Mouse (Mus musculus): ENCODE measurements around the gene Fam193a. TPM values are rescaled to one million over a fixed set of nuclear protein-coding genes. Genes with fewer than 3 reads are reported as not detected.

Gene Fam193a
- polyA plus RNA-seq, 1 experiment, result 1.9 TPM

DNA sequence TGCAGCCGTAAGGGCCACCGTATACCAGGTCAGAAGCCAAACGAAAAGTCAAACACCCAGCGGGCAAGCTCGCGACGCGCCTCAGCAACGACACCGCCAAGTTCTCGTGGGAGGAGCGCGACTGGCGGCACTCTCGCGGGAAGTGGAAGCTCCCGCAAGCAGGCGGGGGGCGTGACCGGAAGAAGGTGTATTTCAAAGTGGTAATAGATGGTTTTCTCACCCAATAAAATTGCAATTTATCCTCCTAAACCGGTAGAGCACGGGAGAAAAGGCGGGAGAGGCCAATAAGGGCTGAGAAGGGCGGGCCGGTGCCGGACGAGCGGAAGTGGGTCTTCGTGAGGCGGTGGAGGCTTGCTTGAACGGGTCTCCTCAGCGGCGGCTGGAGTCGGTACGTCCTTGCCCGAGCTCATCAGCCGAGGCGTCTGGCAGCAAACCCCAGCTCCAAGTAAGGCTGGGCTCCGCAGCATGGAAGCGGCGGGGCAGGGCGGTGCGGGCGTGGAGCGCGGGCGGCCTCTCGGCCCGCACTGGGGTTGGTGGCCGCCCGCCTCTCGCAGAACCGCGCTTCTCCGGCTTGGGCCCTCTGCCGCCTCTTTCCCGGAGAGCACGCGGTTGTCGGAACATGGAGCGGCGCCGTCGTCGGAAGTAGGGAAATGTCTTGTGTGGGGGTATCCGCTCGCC lies 33.5 kb upstream of the Fam193a start, which contains the start of gene Rnf4:
Gene Rnf4, plus strand, starts transcription at position 193 of the 678 bp plus-strand sequence.
- TF ChIP-seq GATA1 (IDR thresholded peaks at IDR 0.05; ENCODE audit: low read length) (no peak), TAL1 (IDR thresholded peaks at IDR 0.05; ENCODE audit: low read length) (no peak)
- peaks cover 32% of the 10 kb centered on the region for H3K36me3 ChIP-seq (ENCODE audit: control insufficient read depth)
- H3K4me1 ChIP-seq (ENCODE audit: control insufficient read depth), result peaks cover 39% of the 10 kb centered on the region
- H3K27me3 ChIP-seq (ENCODE audit: control insufficient read depth), result no peaks in the 10 kb centered on the region
- peak within 1 kb of the TSS; percentile 73 for H3K4me3 ChIP-seq (replicated peaks)
- no peaks in the 10 kb centered on the region for H3K9me3 ChIP-seq (ENCODE audit: control insufficient read depth, low read length)

- Histone ChIP-seq H3K9me3 (ENCODE audit: control insufficient read depth, low read length) (no peaks in the 10 kb centered on the region), H3K4me3 (replicated peaks) (peak overlapping the region; percentile 73), H3K4me1 (ENCODE audit: control insufficient read depth) (peaks cover 39% of the 10 kb centered on the region), H3K36me3 (ENCODE audit: control insufficient read depth) (peaks cover 38% of the 10 kb centered on the region), H3K27me3 (ENCODE audit: control insufficient read depth) (no peaks in the 10 kb centered on the region)
- TF ChIP-seq TAL1 (IDR thresholded peaks at IDR 0.05; ENCODE audit: low read length), result no peak
- no peak for TF ChIP-seq GATA1 (IDR thresholded peaks at IDR 0.05; ENCODE audit: low read length)
Measured at GRCm38 (mm10) chr5:34336775-34337450, 32.8 kb upstream of the Fam193a start.

DNA sequence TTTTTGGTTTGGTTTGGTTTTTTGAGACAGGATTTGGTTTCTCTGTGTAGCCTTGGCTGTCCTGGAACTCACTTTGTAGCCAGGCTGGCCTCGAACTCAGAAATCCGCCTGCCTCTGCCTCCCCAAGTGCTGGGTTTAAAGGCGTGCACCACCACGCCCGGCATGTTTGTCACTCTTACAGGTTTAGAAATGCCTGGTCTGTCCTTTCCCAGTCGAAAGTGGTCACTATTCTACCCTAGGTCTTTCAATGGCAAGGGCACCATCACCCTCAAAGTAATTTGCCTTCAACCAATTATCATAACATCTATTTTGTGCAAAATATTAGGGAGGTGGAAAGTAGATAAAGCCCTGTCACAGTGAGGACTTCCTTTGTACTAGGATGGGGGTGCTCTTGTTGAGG lies 29.5 kb upstream of the Fam193a start:
- TF ChIP-seq GATA1 (IDR thresholded peaks at IDR 0.05; ENCODE audit: low read length) (no peak), TAL1 (IDR thresholded peaks at IDR 0.05; ENCODE audit: low read length) (no peak)
- H3K36me3 ChIP-seq (ENCODE audit: control insufficient read depth), result peaks cover 71% of the 10 kb centered on the region
- no peaks in the 10 kb centered on the region for H3K9me3 ChIP-seq (ENCODE audit: control insufficient read depth, low read length)
- peaks cover 34% of the 10 kb centered on the region for H3K4me1 ChIP-seq (ENCODE audit: control insufficient read depth)
- no peaks in the 10 kb centered on the region for H3K27me3 ChIP-seq (ENCODE audit: control insufficient read depth)
- H3K4me3 ChIP-seq (replicated peaks), result no peak overlapping the region

DNA sequence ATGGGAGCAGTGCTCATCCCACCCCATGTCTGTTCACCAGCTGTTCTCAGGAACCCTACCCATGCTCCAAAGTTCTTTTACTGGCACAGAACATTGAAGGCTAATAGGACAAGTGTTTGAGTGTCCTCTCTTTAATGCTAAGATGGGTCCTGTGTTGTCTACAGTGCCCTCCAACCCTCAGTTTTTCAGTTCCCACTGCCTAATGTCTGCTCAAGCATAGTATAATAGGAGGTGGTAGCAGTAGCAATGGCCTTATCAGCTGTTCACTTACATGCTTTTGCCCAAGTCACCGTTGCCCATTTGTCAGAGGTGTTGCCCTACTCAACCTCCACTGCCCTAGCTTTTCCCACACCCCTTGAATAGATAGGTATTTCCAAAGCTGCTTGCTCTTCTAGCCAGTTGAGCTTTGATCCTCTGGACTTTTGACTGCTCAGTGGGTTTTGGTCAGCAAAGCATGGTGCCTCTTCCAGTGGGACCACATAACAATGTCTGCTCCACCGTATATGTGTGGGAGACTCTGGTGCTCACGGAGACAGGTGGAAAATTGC lies 17.6 kb upstream of the Fam193a start:
- Histone ChIP-seq H3K36me3 (ENCODE audit: control insufficient read depth) (peaks cover 100% of the 10 kb centered on the region), H3K27me3 (ENCODE audit: control insufficient read depth) (no peaks in the 10 kb centered on the region), H3K4me3 (replicated peaks) (no peak overlapping the region), H3K4me1 (ENCODE audit: control insufficient read depth) (no peaks in the 10 kb centered on the region), H3K9me3 (ENCODE audit: control insufficient read depth, low read length) (no peaks in the 10 kb centered on the region)
- no peak for TF ChIP-seq TAL1 (IDR thresholded peaks at IDR 0.05; ENCODE audit: low read length)
- no peak for TF ChIP-seq GATA1 (IDR thresholded peaks at IDR 0.05; ENCODE audit: low read length)

DNA sequence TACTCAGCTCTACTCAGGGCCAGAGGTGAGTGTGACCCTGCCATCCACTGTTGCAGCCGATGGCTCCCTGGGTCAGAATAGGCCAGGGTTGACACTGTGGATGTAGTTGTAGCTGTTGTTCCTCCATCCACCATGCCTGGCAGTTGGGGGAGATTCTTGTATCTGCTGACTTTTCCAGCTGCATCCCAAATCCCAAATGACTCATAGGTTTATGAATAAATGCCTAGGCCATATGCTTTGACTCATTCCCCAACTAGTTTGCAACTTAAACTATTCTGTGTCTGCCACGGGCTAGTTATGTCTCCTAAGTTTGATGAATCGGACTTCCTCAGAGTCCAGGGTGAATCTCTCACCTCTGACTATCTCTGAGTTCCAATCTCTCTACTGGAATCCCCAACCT lies 9.5 kb upstream of the Fam193a start:
- no peaks in the 10 kb centered on the region for H3K9me3 ChIP-seq (ENCODE audit: control insufficient read depth, low read length)
- TF ChIP-seq TAL1 (IDR thresholded peaks at IDR 0.05; ENCODE audit: low read length) (no peak), GATA1 (IDR thresholded peaks at IDR 0.05; ENCODE audit: low read length) (no peak)
- no peaks in the 10 kb centered on the region for H3K27me3 ChIP-seq (ENCODE audit: control insufficient read depth)
- H3K4me1 ChIP-seq (ENCODE audit: control insufficient read depth), result no peaks in the 10 kb centered on the region
- no peak overlapping the region for H3K4me3 ChIP-seq (replicated peaks)
- H3K36me3 ChIP-seq (ENCODE audit: control insufficient read depth), result peaks cover 88% of the 10 kb centered on the region

DNA sequence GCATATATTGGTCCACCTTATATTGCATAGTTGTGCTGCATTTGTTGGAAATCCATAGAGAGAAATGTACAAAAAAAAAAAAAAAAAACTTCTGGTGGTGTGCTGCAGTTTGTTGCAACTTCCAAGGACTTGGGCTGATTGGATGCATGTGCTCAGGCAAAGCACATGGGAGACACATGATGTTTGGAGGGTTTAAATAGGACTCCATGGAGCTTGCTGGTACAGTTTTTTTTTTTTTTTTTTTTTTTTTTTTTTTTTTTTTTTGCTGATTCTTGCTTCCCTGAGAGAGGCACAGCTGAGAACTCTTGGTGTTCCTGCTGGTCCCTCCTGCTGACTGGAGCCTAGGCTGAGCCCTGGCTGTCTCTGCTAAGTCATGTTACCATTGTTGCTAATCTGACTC lies 6.6 kb upstream of the Fam193a start:
- TF ChIP-seq TAL1 (IDR thresholded peaks at IDR 0.05; ENCODE audit: low read length) (no peak), GATA1 (IDR thresholded peaks at IDR 0.05; ENCODE audit: low read length) (no peak)
- H3K36me3 ChIP-seq (ENCODE audit: control insufficient read depth), result peaks cover 63% of the 10 kb centered on the region
- H3K4me1 ChIP-seq (ENCODE audit: control insufficient read depth), result no peaks in the 10 kb centered on the region
- no peaks in the 10 kb centered on the region for H3K9me3 ChIP-seq (ENCODE audit: control insufficient read depth, low read length)
- no peaks in the 10 kb centered on the region for H3K27me3 ChIP-seq (ENCODE audit: control insufficient read depth)
- H3K4me3 ChIP-seq (replicated peaks), result no peak overlapping the region

GRCm38 (mm10) chr5:34368551-34369290 lies 1.0 kb upstream of the Fam193a start:
- peak overlapping the region; percentile 88 for H3K4me3 ChIP-seq (replicated peaks)
- no peak for TF ChIP-seq TAL1 (IDR thresholded peaks at IDR 0.05; ENCODE audit: low read length)
- no peak for TF ChIP-seq GATA1 (IDR thresholded peaks at IDR 0.05; ENCODE audit: low read length)
- peaks cover 35% of the 10 kb centered on the region for H3K4me1 ChIP-seq (ENCODE audit: control insufficient read depth)
- H3K36me3 ChIP-seq (ENCODE audit: control insufficient read depth), result peaks cover 19% of the 10 kb centered on the region
- no peaks in the 10 kb centered on the region for H3K27me3 ChIP-seq (ENCODE audit: control insufficient read depth)
- H3K9me3 ChIP-seq (ENCODE audit: control insufficient read depth, low read length), result no peaks in the 10 kb centered on the region

DNA sequence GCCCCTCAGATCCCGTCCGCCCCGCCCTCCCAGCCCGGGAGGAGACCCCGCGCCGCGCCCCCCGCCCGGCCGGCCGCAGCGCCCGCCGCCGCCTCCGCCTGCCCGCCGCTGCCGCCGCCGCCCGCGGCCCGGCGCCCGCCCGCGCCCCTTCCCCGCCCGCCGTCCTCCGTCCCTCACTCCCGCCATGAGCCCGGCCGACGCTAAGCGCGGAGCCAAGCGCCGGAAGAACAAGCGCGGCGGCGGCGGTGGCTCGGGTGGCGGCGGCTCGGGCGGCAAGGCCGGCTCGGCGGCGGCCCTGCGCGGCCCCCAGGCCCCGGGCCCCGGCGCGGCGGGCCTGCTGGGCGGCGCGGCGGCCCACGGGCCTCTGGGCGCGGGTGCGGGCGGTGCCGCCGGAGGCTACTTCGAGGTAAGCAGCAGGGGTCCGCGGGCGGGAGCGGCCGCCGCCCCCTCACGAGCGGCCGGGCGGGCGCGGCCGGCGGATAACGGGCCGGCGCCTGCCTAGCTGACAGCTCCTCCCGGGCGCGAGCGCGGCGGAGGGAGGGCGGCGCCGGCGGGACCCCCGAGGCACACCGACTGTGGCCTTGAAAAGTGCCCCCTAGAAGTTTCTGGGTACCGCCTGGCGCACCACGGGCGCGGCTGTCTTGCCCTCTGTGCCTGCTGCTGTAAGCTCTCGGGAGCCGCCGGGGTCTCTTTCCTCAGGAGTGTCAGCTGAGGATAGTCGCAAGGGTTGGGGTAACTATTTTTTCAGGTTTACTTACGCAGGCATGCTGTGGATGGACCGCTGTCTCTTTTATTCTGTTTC lies 490 bp downstream of the Fam193a start:
- TF ChIP-seq TAL1 (IDR thresholded peaks at IDR 0.05; ENCODE audit: low read length), result no peak
- TF ChIP-seq GATA1 (IDR thresholded peaks at IDR 0.05; ENCODE audit: low read length), result no peak
- Histone ChIP-seq H3K4me1 (ENCODE audit: control insufficient read depth) (peaks cover 40% of the 10 kb centered on the region), H3K4me3 (replicated peaks) (peak overlapping the region; percentile 88)

More for the DNA sequence above, 490 bp downstream of the Fam193a start:
- Histone ChIP-seq H3K36me3 (ENCODE audit: control insufficient read depth) (peaks cover 9% of the 10 kb centered on the region), H3K27me3 (ENCODE audit: control insufficient read depth) (no peaks in the 10 kb centered on the region), H3K9me3 (ENCODE audit: control insufficient read depth, low read length) (no peaks in the 10 kb centered on the region)

Data from erythroblast, embryonic 14.5 days (primary cell).